Mouse (Mus musculus) kidney, postnatal 0 days (tissue): ENCODE measurements around the gene Ntrk1. TPM values are rescaled to one million over a fixed set of nuclear protein-coding genes. Genes with fewer than 3 reads are reported as not detected.

Experiments
- ATAC-seq: fragments of 200-750 bp; cut with Nextera tagmentation; replicated peaks from 2 replicates; pipeline ENCODE4 v1.8.0; 2017; ENCODE audit warnings: low read depth, moderate number of reproducible peaks, moderate TSS enrichment, moderate library complexity; ENCODE audit not compliant: low FRiP score
- DNase-seq: peaks from one replicate; pipeline ENCODE4 v3.0.0-alpha.2; 2016; ENCODE audit warnings: low spot score
- H3K27ac ChIP-seq: fragments of 300-500 bp; sonication (generic); 2 replicates; pipeline ENCODE4 v1.5.1; 2014; ENCODE audit warnings: mild to moderate bottlenecking
- H3K27me3 ChIP-seq: fragments of 300-500 bp; sonication (generic); 2 replicates; pipeline ENCODE4 v1.6.1; 2014; ENCODE audit warnings: low read length, mixed read lengths; ENCODE audit not compliant: insufficient read depth
- H3K36me3 ChIP-seq: fragments of 300-500 bp; sonication (generic); 2 replicates; pipeline ENCODE4 v1.6.1; 2014; ENCODE audit warnings: low read length, mixed read lengths; ENCODE audit not compliant: insufficient read depth
- H3K4me1 ChIP-seq: fragments of 300-500 bp; sonication (generic); replicated peaks from 2 replicates; pipeline ENCODE4 v1.6.1; 2014; ENCODE audit warnings: antibody characterized with exemption, low read length, mixed read lengths; ENCODE audit not compliant: insufficient read depth
- H3K4me2 ChIP-seq: fragments of 300-500 bp; sonication (generic); 2 replicates; pipeline ENCODE4 v1.6.1; 2014; ENCODE audit warnings: mild to moderate bottlenecking, low read length, moderate library complexity, mixed read lengths
- H3K4me3 ChIP-seq: fragments of 300-500 bp; sonication (generic); replicated peaks from 2 replicates; pipeline ENCODE4 v1.5.1; 2014; ENCODE audit warnings: low read depth, low read length
- H3K9ac ChIP-seq: fragments of 300-500 bp; sonication (generic); 2 replicates; pipeline ENCODE4 v1.6.1; 2014; ENCODE audit warnings: low read depth, low read length
- H3K9me3 ChIP-seq: fragments of 300-500 bp; sonication (generic); replicated peaks from 2 replicates; pipeline ENCODE4 v1.6.1; 2016; ENCODE audit warnings: low read length, inconsistent platforms, mixed read lengths
- CTCF ChIP-seq: IDR thresholded peaks from 2 replicates; pipeline ENCODE4 v1.5.1; 2016; ENCODE audit warnings: antibody characterized with exemption, low read depth, mild to moderate bottlenecking, moderate library complexity
- WGBS: fragments of 180-500 bp; shearing (Covaris S2); extraction: QIAGEN DNeasy Blood & Tissue Kit; methylation state at CpG from one replicate; pipeline ENCODE4 v1.1.7; 2014; 5-methylcytosine and 5-hydroxymethylcytosine counted together
- polyA plus RNA-seq: library from polyadenylated mRNA; unstranded; fragments of >200 nt; fragmentation: Nextera tagmentation; extraction: Ambion mirVana; gene quantifications from 2 replicates; pipeline ENCODE4 v1.2.1, GENCODE M21; 2015

The Ntrk1 gene
- polyA plus RNA-seq, 1 experiment from 2014 or later: 2.3 TPM

GRCm38 (mm10) chr3:87742735-87743134, 52.2 kb downstream of the Ntrk1 start:
- H3K27ac ChIP-seq: no peak overlapping the region

GRCm38 (mm10) chr3:87742013-87742412, 52.9 kb downstream of the Ntrk1 start:
- no peak for ATAC-seq

More at GRCm38 (mm10) chr3:87742735-87743134, 52.2 kb downstream of the Ntrk1 start:
- H3K27me3 ChIP-seq: no peaks in the 10 kb centered on the region
- peaks cover 8% of the 10 kb centered on the region; the same call in 1 of the 2 replicates for H3K4me1 ChIP-seq
- no peak for DNase-seq
- no peaks in the 10 kb centered on the region for H3K9me3 ChIP-seq
- no peak for TF ChIP-seq CTCF
- no peak for ATAC-seq
- no peak overlapping the region for H3K9ac ChIP-seq
- WGBS: 76% methylated on average over 16 of the region's 16 CpGs
- H3K4me3 ChIP-seq: no peak overlapping the region
- peaks cover 11% of the 10 kb centered on the region for H3K36me3 ChIP-seq
- H3K4me2 ChIP-seq: no peak overlapping the region

GRCm38 (mm10) chr3:87738906-87739305, 56.1 kb downstream of the Ntrk1 start:
- Histone ChIP-seq H3K4me3 (no peak overlapping the region), H3K36me3 (peaks cover 38% of the 10 kb centered on the region), H3K9me3 (no peaks in the 10 kb centered on the region), H3K27ac (no peak overlapping the region), H3K4me2 (no peak overlapping the region), H3K9ac (no peak overlapping the region), H3K27me3 (no peaks in the 10 kb centered on the region), H3K4me1 (no peaks in the 10 kb centered on the region)
- no peak for TF ChIP-seq CTCF
- ATAC-seq: no peak
- no peak for DNase-seq
- 74% methylated on average over 5 of the region's 5 CpGs for WGBS

More at GRCm38 (mm10) chr3:87742013-87742412, 52.9 kb downstream of the Ntrk1 start:
- no peak for TF ChIP-seq CTCF
- no peak overlapping the region for H3K27ac ChIP-seq
- peaks cover 8% of the 10 kb centered on the region; the same call in 1 of the 2 replicates for H3K4me1 ChIP-seq
- no peak for DNase-seq
- no peak overlapping the region for H3K9ac ChIP-seq
- no peaks in the 10 kb centered on the region for H3K27me3 ChIP-seq
- H3K4me2 ChIP-seq: no peak overlapping the region
- H3K36me3 ChIP-seq: peaks cover 18% of the 10 kb centered on the region
- H3K4me3 ChIP-seq: no peak overlapping the region
- no peaks in the 10 kb centered on the region for H3K9me3 ChIP-seq
- 77% methylated on average over 3 of the region's 3 CpGs for WGBS

GRCm38 (mm10) chr3:87735335-87735734, 59.6 kb downstream of the Ntrk1 start:
- Histone ChIP-seq H3K9me3 (no peaks in the 10 kb centered on the region), H3K4me3 (no peak overlapping the region), H3K4me2 (no peak overlapping the region), H3K4me1 (no peaks in the 10 kb centered on the region), H3K27me3 (no peaks in the 10 kb centered on the region), H3K27ac (no peak overlapping the region), H3K9ac (no peak overlapping the region), H3K36me3 (peaks cover 63% of the 10 kb centered on the region)
- TF ChIP-seq CTCF: no peak
- ATAC-seq (0 out of 2 replicates have a peak, but pooled peaks have one; percentile 10), DNase-seq (no peak)
- 30% methylated on average over 9 of the region's 9 CpGs for WGBS

GRCm38 (mm10) chr3:87733984-87734761, 60.8 kb downstream of the Ntrk1 start:
- no peak for TF ChIP-seq CTCF
- Histone ChIP-seq H3K4me1 (no peaks in the 10 kb centered on the region), H3K4me3 (no peak overlapping the region), H3K27ac (no peak overlapping the region), H3K9ac (no peak overlapping the region), H3K36me3 (peaks cover 70% of the 10 kb centered on the region), H3K9me3 (no peaks in the 10 kb centered on the region), H3K4me2 (no peak overlapping the region), H3K27me3 (no peaks in the 10 kb centered on the region)
- no peak for DNase-seq
- WGBS: 56% methylated on average over 11 of the region's 11 CpGs
- ATAC-seq: no peak

GRCm38 (mm10) chr3:87733098-87733497, 61.9 kb downstream of the Ntrk1 start:
- WGBS: 85% methylated on average over 4 of the region's 4 CpGs

More at GRCm38 (mm10) chr3:87733098-87733497, 61.9 kb downstream of the Ntrk1 start:
- DNase-seq (no peak), ATAC-seq (no peak)
- no peak overlapping the region for H3K4me3 ChIP-seq
- TF ChIP-seq CTCF: no peak
- no peaks in the 10 kb centered on the region for H3K27me3 ChIP-seq
- no peaks in the 10 kb centered on the region for H3K4me1 ChIP-seq
- H3K27ac ChIP-seq: no peak overlapping the region
- no peaks in the 10 kb centered on the region for H3K9me3 ChIP-seq
- no peak overlapping the region for H3K4me2 ChIP-seq
- no peak overlapping the region for H3K9ac ChIP-seq
- H3K36me3 ChIP-seq: peaks cover 72% of the 10 kb centered on the region
